Mouse (Mus musculus) myocyte (in vitro differentiated cells): ENCODE measurements at regions not wholly inside any gene's neighbourhood (a gene's known extent, or its start where the extent isn't known, plus 50 kb on each side); places are given as distances from the start of the nearest gene placed in this dataset.
"Not testable (repeated sequence)": the region's sequence is repeated elsewhere in the genome, so short reads cannot be mapped to it uniquely, and the experiment has no call there.

Experiments used
- CEBPB ChIP-seq: IDR thresholded peaks from 2 replicates; pipeline ENCODE4 v1.6.1; 2011; ENCODE audit warnings: mild to moderate bottlenecking, moderate library complexity; ENCODE audit not compliant: poor library complexity, insufficient read depth, severe bottlenecking
- E2F4 ChIP-seq: IDR thresholded peaks from one replicate; pipeline ENCODE4 v1.6.1; 2011; ENCODE audit warnings: mild to moderate bottlenecking, control low read depth, moderate library complexity; ENCODE audit not compliant: insufficient read depth
- MAX ChIP-seq: IDR thresholded peaks from one replicate; pipeline ENCODE4 v1.6.1; 2011; ENCODE audit warnings: low read depth, mild to moderate bottlenecking, control low read depth
- MYOD1 ChIP-seq, 3 experiments: IDR thresholded peaks; one replicate each; pipeline ENCODE4 v1.6.1; 2011; ENCODE audit warnings: control low read depth in 2 of 3, low read depth in 2 of 3, mild to moderate bottlenecking in 2 of 3, moderate library complexity in 1 of 3; ENCODE audit not compliant: insufficient read length in 2 of 3, control insufficient read depth in 1 of 3
- MYOG ChIP-seq, 3 experiments: IDR thresholded peaks; one replicate each; pipeline ENCODE4 v1.6.1; 2011; ENCODE audit warnings: control low read depth in 2 of 3, low read depth in 2 of 3, mild to moderate bottlenecking in 2 of 3; ENCODE audit not compliant: insufficient read length in 2 of 3, control insufficient read depth in 1 of 3, insufficient read depth in 1 of 3
- POLR2A ChIP-seq: IDR thresholded peaks from one replicate; pipeline ENCODE4 v1.6.1; 2011; ENCODE audit warnings: low read depth, mild to moderate bottlenecking, control low read depth, moderate library complexity; ENCODE audit not compliant: insufficient read length
- POLR2AphosphoS2 ChIP-seq: IDR thresholded peaks from one replicate; pipeline ENCODE4 v1.6.1; 2011; ENCODE audit warnings: low read depth, control low read depth; ENCODE audit not compliant: insufficient read length
- REST ChIP-seq: IDR thresholded peaks from one replicate; pipeline ENCODE4 v1.6.1; 2011; ENCODE audit warnings: mild to moderate bottlenecking, control low read depth, moderate library complexity; ENCODE audit not compliant: insufficient read depth, insufficient read length
- TCF12 ChIP-seq: IDR thresholded peaks from one replicate; pipeline ENCODE4 v1.6.1; 2011; ENCODE audit warnings: mild to moderate bottlenecking, control low read depth; ENCODE audit not compliant: poor library complexity, insufficient read depth, severe bottlenecking
- TCF3 ChIP-seq: IDR thresholded peaks from one replicate; pipeline ENCODE4 v1.6.1; 2011; ENCODE audit warnings: low read depth, control low read depth; ENCODE audit not compliant: insufficient read length

DNA sequence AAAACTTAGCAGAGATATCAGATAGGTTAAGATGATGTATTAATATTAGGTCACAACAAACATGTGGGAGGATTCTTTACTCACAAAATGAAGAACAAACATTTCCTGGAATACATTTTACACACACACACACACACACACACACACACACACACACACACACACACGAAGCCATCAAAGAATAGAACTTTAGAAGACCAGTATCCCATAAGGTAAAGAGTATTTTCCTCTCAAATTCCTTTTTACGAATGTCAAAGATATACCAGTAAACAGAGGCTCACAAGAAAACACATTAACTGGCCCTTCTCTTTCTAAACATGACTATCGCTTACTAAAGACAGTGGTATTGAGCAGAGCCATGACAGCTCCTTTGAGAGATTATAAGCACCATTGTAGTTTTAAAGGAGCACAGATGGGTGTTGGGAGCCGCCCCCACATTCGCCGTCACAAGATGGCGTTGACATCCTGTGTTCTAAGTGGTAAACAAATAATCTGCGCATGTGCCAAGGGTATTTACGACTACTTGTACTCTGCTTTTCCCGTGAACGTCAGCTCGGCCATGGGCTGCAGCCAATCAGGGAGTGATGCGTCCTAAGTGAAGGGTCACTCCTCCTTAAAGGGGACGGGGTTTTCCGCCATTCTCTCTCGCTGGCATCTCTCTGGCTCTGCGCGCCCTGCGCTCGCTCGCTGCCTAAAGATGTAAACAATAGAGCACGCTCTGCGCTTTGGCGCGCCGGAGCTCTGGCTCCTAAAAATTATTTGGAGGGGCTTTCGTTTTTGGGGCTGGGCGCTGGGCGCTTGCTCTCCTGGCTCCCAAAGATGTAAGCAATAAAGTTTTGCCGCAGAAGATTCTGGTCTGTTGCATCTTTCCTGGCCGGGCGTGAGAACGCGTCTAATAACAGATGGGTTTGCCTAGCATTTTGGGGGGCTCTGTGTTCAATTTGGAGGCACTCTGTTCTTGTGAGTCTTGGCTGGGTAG, 160.0 kb downstream of the Csl start:
- not testable (repeated sequence) for TF ChIP-seq MAX; POLR2A; TCF12; CEBPB; TCF3; POLR2AphosphoS2; MYOG (IDR thresholded peaks at IDR 0.05; ENCODE audit: control insufficient read depth in 1 of 3, insufficient read depth in 1 of 3, insufficient read length in 2 of 3, low read depth in 2 of 3); E2F4; REST; MYOD1 (IDR thresholded peaks at IDR 0.05; ENCODE audit: control insufficient read depth in 1 of 3, insufficient read length in 2 of 3, low read depth in 2 of 3)
